Mouse (Mus musculus): Measurements from ENCODE around the gene Hspb11. TPM values are rescaled to one million over a fixed set of nuclear protein-coding genes. Genes with fewer than 3 reads are reported as not detected.

The Hspb11 gene
- polyA plus RNA-seq, 1 experiment from 2014 or later = 40.2 TPM

DNA sequence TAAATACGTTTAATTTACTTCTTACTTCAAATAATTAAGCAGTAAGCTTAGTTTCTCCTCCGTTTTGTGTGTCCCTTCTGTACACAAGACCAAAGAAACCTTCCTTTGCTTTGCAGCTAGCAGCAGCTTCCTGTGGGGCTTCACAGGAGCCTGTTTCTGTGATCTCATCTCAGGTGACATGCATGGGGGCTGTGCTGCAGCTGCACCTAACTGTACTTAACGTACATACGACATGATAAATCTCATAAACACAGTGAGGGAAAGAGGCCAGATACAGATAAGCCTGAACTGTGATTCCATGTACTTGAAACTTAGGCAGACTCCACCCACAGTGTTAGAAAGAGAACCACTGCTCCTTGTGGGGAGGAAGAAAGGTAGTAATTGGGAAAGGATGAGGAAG, 6.6 kb downstream of the Hspb11 start:
- ATAC-seq (ENCODE audit: insufficient number of reproducible peaks, low FRiP score, low TSS enrichment, low read depth) = no peak
- no peak overlapping the region for H3K4me2 ChIP-seq
- no peak overlapping the region for H3K27ac ChIP-seq
- 41% methylated on average over 4 of the region's 4 CpGs for WGBS
- no peaks in the 10 kb centered on the region for H3K4me1 ChIP-seq
- no peak overlapping the region for H3K9ac ChIP-seq
- no peak overlapping the region for H3K4me3 ChIP-seq
- no peaks in the 10 kb centered on the region for H3K27me3 ChIP-seq
- peaks cover 7% of the 10 kb centered on the region for H3K36me3 ChIP-seq
- H3K9me3 ChIP-seq = no peaks in the 10 kb centered on the region

DNA sequence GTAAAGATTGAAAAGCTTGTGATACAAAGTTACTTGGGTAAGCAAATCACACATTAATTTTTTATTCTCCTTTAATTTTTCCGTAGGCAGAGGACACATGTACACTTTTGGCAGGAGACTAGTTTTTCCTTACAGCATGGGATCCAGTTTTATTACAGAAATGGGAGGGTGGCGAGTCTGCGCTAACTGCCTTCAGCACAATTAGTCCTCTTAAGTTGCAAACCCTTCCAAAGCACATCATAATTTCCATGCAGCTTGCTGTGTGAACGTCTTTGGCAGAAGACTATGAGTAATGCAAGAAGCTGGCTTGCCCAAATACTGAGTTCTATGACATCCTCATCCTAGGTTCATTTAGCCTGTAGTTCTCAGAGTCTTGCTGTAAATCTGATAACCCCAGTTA, 20.3 kb downstream of the Hspb11 start:
- H3K4me1 ChIP-seq = peaks cover 12% of the 10 kb centered on the region
- H3K9me3 ChIP-seq = no peaks in the 10 kb centered on the region
- peak overlapping the region; percentile 67 for H3K27ac ChIP-seq
- H3K9ac ChIP-seq = no peak overlapping the region
- peaks cover 10% of the 10 kb centered on the region for H3K36me3 ChIP-seq
- H3K4me3 ChIP-seq = no peak overlapping the region
- 30% methylated on average over 4 of the region's 4 CpGs for WGBS
- H3K27me3 ChIP-seq = no peaks in the 10 kb centered on the region
- no peak for ATAC-seq (ENCODE audit: insufficient number of reproducible peaks, low FRiP score, low TSS enrichment, low read depth)
- no peak overlapping the region for H3K4me2 ChIP-seq

DNA sequence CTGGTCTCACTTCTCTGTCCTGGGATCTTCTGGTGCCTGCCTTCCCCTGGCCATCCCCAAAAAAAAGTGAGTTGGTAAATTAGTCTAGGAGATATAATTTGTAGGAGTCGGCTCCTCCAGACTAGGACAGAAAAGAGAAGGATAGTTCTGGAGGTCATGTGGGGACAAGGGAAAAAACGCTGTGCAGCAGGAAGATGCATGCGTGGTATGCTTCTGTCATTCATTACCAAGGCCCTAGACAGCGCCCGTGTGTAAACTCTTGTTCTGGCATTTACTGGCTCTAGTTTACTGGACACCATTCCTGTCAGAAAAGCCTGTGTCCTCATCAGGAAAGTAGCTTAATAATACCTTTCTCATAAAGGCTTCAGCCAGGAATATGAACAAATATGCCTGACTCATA, 21.1 kb downstream of the Hspb11 start:
- 53% methylated on average over 5 of the region's 5 CpGs for WGBS
- peaks cover 10% of the 10 kb centered on the region for H3K36me3 ChIP-seq
- H3K9ac ChIP-seq = no peak overlapping the region
- H3K4me1 ChIP-seq = peaks cover 12% of the 10 kb centered on the region
- no peak for ATAC-seq (ENCODE audit: insufficient number of reproducible peaks, low FRiP score, low TSS enrichment, low read depth)
- H3K27me3 ChIP-seq = no peaks in the 10 kb centered on the region
- no peak overlapping the region for H3K4me3 ChIP-seq
- peak overlapping the region; percentile 67 for H3K27ac ChIP-seq
- H3K4me2 ChIP-seq = no peak overlapping the region
- H3K9me3 ChIP-seq = no peaks in the 10 kb centered on the region

DNA sequence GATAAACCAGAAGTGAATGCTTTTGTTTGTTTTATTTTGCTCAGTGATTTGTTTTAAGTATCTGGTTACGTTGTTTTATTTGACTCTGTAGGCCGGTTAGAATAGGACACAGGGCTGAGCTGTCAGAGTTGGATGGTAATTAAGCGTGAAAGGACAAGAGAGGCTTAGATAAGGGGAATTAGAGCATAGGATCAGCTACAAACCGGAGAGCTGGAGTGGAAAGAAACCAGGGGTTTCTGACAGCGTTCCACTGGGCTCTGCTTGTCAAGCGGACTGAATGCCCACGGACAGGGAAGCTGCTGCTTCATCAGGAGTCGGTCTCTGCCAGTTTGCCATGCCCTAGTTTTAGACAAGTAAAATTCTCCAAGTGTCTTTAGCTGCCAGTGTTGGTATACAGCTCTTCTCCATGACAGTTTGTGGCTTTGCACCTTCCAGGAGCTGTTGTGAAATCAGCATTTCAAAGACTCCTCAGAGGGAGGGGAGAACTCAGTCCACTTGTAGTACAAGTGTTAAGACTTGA, 24.9 kb downstream of the Hspb11 start:
- Histone ChIP-seq H3K9me3 (no peaks in the 10 kb centered on the region), H3K4me1 (peaks cover 12% of the 10 kb centered on the region), H3K36me3 (peaks cover 18% of the 10 kb centered on the region), H3K9ac (no peak overlapping the region), H3K27me3 (no peaks in the 10 kb centered on the region), H3K4me3 (no peak overlapping the region), H3K27ac (no peak overlapping the region), H3K4me2 (no peak overlapping the region)
- 49% methylated on average over 8 of the region's 8 CpGs for WGBS
- ATAC-seq (ENCODE audit: insufficient number of reproducible peaks, low FRiP score, low TSS enrichment, low read depth) = no peak

DNA sequence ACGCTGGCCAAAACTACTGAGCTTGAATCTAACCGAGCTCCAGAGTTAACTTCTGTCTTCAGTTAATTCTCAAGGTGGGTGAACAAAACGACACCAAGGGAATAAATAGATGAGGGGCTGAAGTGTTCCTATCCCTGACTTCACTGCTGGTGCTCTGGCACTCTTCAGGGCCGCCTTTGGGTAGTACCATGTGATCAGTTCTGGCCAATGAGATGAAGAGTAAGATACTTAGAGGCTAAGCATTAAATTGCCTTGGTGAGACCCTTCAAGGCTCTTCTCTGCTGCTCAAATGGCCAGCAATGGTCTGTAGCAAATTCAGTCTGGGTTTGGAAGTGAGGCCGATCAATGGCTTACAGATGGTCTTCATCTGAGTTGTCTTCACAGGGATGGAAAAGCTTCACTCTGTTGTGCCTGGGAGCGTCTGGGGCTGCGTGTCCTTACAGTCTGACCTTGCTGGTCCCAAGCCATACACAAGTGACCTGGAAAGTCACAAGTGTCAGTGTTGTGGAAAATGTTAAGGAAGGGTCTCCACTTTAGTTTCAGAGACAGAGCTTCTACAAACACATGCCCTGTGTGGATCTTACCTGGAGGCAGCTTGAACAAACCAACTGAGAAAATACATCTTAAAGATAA, 27.6 kb downstream of the Hspb11 start:
- no peak overlapping the region for H3K4me3 ChIP-seq
- no peak overlapping the region for H3K4me2 ChIP-seq
- H3K36me3 ChIP-seq = peaks cover 14% of the 10 kb centered on the region
- WGBS = 79% methylated on average over 7 of the region's 7 CpGs
- no peak for ATAC-seq (ENCODE audit: insufficient number of reproducible peaks, low FRiP score, low TSS enrichment, low read depth)
- no peak overlapping the region for H3K9ac ChIP-seq
- no peaks in the 10 kb centered on the region for H3K27me3 ChIP-seq
- H3K27ac ChIP-seq = no peak overlapping the region
- no peaks in the 10 kb centered on the region for H3K4me1 ChIP-seq
- H3K9me3 ChIP-seq = no peaks in the 10 kb centered on the region

DNA sequence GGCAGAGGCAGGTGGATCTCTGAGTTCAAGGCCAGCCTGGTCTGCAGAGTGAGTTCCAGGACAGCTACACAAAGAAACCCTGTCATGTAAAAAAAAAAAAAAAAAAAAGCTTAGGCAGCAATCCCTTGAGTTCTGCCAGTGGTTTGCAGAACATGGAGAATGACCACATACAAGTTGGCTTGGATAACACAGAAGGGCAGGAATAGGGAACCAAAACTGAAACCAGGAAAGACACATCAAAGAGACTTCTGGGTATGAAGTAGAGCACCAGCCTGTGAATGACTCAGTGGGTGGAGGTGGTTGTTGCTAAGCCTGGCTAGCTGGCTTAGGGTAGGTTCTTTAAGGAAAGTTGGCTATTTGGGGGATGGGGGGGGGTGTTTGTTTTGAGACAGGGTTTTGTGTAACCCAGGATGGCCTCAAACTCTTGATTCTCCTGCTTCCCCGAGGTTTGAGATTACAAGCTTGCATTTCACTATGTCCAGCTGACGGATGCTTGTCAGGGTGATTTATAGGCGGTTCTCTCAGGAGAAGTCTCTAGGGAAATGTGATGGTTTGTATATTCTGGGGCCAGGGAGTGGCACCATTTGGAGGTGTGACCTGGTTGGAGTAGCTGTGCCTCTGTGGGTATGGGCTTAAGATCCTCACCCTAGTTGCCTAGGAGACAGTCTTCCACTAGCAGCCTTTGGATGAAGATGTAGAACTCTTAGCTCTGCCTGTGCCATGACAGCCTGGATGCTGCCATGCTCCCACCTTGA, 32.2 kb downstream of the Hspb11 start:
- H3K36me3 ChIP-seq = peaks cover 6% of the 10 kb centered on the region
- H3K9ac ChIP-seq = no peak overlapping the region
- no peaks in the 10 kb centered on the region for H3K4me1 ChIP-seq
- 66% methylated on average over 3 of the region's 3 CpGs for WGBS
- H3K9me3 ChIP-seq = no peaks in the 10 kb centered on the region
- H3K4me3 ChIP-seq = no peak overlapping the region
- H3K4me2 ChIP-seq = no peak overlapping the region
- H3K27ac ChIP-seq = no peak overlapping the region
- ATAC-seq (ENCODE audit: insufficient number of reproducible peaks, low FRiP score, low TSS enrichment, low read depth) = no peak
- no peaks in the 10 kb centered on the region for H3K27me3 ChIP-seq

DNA sequence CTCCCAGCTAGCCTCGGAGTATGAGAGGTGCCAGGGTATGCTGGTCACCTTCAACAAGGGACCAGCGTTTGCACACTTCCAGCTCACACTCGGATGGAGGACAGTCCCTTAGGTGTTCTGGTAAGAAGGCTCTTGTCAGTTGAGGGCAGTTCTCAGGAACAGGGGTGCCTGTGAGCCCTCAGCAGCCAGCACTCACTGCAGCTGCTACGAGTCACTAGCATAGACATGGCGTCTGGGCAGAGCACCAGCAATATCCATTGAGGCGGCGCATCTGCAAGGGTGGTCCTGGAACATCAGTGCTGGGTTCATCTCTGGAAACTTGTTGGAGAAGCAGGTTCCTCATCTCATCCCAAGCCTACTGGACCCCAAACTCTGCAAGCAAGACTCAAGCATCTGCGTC, 33.0 kb downstream of the Hspb11 start:
- Histone ChIP-seq H3K4me3 (no peak overlapping the region), H3K4me1 (no peaks in the 10 kb centered on the region), H3K27ac (no peak overlapping the region), H3K27me3 (no peaks in the 10 kb centered on the region), H3K9me3 (no peaks in the 10 kb centered on the region), H3K36me3 (no peaks in the 10 kb centered on the region), H3K9ac (no peak overlapping the region), H3K4me2 (no peak overlapping the region)
- WGBS = 89% methylated on average over 8 of the region's 8 CpGs
- no peak for ATAC-seq (ENCODE audit: insufficient number of reproducible peaks, low FRiP score, low TSS enrichment, low read depth)

DNA sequence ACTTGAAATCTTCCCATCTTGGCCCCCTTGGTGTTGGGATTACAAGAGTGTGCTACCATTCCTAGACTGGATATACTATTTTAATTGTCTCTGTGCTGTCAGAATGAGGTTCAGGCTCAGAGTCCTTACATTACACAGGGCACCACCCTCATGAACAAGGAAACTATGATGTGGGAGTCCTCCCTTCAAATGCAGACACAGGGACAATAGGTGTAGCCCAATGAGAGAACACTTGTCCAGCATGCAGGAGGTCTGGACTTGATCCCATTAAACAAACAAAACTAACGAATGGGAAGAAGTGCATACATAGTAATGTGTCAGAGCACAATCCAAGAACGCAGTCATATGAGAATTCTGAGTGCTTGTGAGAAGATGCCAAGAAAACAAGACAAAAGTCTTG, 34.1 kb downstream of the Hspb11 start:
- WGBS = 86% methylated on average over 2 of the region's 2 CpGs
- no peak for ATAC-seq (ENCODE audit: insufficient number of reproducible peaks, low FRiP score, low TSS enrichment, low read depth)
- Histone ChIP-seq H3K4me2 (no peak overlapping the region), H3K4me1 (no peaks in the 10 kb centered on the region), H3K4me3 (no peak overlapping the region), H3K9me3 (no peaks in the 10 kb centered on the region), H3K27me3 (no peaks in the 10 kb centered on the region), H3K36me3 (no peaks in the 10 kb centered on the region), H3K9ac (no peak overlapping the region), H3K27ac (no peak overlapping the region)

DNA sequence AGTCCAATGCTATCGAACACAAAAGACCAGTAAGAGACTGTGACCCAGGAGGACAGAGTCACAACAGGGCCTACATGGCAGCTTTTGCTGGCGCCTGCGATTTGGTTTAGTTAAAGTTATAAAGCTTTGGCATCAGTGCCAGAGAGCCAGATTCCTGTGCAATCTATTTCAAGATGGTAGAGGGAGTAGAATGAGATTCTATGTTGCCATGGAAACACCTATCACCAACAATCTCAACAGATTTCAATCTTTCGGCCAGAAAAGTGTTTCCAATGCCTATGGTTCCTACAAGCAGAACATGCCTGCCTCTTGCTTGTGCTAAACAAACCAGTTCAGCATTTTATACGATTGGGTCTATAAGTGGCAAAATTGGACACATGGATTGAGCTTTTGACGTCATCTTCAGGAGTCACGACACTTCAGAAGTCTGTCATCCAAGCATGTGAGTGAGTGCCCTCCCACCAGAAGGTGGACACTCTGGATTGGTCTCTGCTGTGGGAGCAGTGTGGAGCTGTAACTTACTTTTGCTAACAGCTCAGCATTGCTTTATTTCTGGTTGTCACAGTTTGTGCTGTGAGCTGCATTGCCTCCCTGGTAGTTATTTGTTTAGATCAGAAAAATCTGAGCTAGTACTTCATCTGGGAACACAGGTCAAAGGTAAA, 38.3 kb downstream of the Hspb11 start:
- no peak overlapping the region for H3K27ac ChIP-seq
- H3K4me2 ChIP-seq = no peak overlapping the region
- no peaks in the 10 kb centered on the region for H3K4me1 ChIP-seq
- ATAC-seq (ENCODE audit: insufficient number of reproducible peaks, low FRiP score, low TSS enrichment, low read depth) = no peak
- no peaks in the 10 kb centered on the region for H3K27me3 ChIP-seq
- no peak overlapping the region for H3K4me3 ChIP-seq
- H3K9me3 ChIP-seq = no peaks in the 10 kb centered on the region
- 83% methylated on average over 7 of the region's 7 CpGs for WGBS
- H3K36me3 ChIP-seq = no peaks in the 10 kb centered on the region
- H3K9ac ChIP-seq = no peak overlapping the region

DNA sequence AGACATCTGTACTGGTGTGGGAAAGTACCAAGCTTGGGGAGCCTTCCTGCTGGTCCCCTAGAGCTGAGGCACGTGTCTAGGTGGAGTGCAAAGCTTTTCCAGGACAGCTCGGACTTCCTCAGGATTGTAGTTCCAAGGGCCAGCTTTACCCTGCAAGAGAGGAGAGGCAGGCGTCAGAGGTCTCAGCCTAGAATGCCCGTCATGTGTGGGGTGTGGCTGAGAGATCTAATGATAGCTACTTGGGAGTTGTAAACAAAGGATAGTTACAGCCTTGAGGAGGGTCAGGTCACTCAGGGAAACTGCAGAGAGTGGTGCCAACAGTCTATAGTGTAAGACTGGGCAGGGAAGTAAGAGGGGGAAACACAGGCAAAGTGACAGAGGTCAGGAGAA, 38.9 kb downstream of the Hspb11 start:
- H3K27ac ChIP-seq = no peak overlapping the region
- no peaks in the 10 kb centered on the region for H3K4me1 ChIP-seq
- H3K4me2 ChIP-seq = no peak overlapping the region
- H3K36me3 ChIP-seq = no peaks in the 10 kb centered on the region
- H3K9ac ChIP-seq = no peak overlapping the region
- no peak for ATAC-seq (ENCODE audit: insufficient number of reproducible peaks, low FRiP score, low TSS enrichment, low read depth)
- no peak overlapping the region for H3K4me3 ChIP-seq
- WGBS = 38% methylated on average over 4 of the region's 4 CpGs
- H3K27me3 ChIP-seq = no peaks in the 10 kb centered on the region
- H3K9me3 ChIP-seq = no peaks in the 10 kb centered on the region

DNA sequence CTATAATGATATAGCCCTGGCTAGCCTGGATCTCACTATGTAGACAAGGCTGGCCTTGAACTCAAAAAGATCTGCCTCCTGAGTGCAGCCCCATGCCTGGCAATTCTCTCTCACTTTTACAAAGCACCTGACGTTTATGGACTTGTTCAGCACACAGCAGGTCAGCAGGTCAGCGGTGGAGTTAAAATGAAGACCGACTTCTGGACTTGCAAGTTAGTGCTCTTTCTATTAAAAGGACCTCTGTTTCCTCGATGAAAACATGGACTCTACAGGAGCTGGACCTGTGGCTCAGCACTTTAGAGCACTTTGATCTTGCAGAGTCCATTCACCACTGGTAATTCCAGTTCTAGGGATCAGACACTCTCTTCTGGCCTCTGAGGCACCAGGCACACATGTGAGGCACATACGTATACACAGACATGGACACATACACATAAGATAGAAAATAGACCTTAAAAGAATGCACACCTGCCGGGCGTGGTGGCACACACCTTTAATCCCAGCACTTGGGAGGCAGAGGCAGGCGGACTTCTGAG, 44.7 kb downstream of the Hspb11 start:
- Histone ChIP-seq H3K27me3 (no peaks in the 10 kb centered on the region), H3K27ac (no peak overlapping the region), H3K4me2 (no peak overlapping the region), H3K4me1 (0 out of 2 replicates have a peak, but pooled peaks cover 4% of the 10 kb centered on the region), H3K4me3 (no peak overlapping the region), H3K36me3 (no peaks in the 10 kb centered on the region), H3K9ac (no peak overlapping the region), H3K9me3 (no peaks in the 10 kb centered on the region)
- 68% methylated on average over 8 of the region's 8 CpGs for WGBS
- ATAC-seq (ENCODE audit: insufficient number of reproducible peaks, low FRiP score, low TSS enrichment, low read depth) = no peak

DNA sequence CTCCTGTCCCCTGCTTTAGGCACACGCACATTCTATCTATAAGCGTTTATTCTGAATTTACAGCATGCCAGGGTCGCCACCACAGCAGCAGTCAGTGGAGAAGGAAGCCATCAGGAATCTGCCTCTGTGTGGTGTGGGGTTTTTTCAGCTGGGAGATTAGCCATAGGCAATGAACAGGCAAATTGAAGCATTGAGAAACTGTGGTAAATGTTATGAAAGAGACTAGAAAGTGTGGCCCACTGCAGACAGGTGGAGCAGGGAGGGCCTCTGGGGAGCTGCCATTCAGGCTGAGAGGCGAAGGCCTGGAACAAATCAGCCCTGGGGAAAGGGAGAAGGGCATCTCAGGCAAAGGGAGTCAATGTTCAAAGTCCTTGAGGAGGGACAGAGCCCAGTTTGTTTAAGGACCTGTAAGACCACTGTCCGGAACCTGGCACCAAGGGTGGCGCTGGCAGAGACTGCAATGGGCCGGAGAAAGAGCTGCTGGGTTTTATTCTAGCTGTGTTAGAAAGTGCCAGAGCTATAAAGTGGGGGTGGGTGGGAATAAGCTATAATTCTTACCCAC, 46.5 kb downstream of the Hspb11 start:
- H3K9me3 ChIP-seq = no peaks in the 10 kb centered on the region
- H3K27ac ChIP-seq = no peak overlapping the region
- no peaks in the 10 kb centered on the region for H3K27me3 ChIP-seq
- H3K36me3 ChIP-seq = no peaks in the 10 kb centered on the region
- WGBS = 76% methylated on average over 7 of the region's 7 CpGs
- H3K4me1 ChIP-seq = 0 out of 2 replicates have a peak, but pooled peaks cover 4% of the 10 kb centered on the region
- H3K4me3 ChIP-seq = no peak overlapping the region
- no peak for ATAC-seq (ENCODE audit: insufficient number of reproducible peaks, low FRiP score, low TSS enrichment, low read depth)
- H3K4me2 ChIP-seq = no peak overlapping the region
- H3K9ac ChIP-seq = no peak overlapping the region

All from limb, embryonic 15.5 days (tissue).